Mouse (Mus musculus) c-Kit-negative CD71-positive TER-119-positive erythroid progenitor cells, embryonic 14.5 days (primary cell): Measurements from ENCODE around the gene Cdkn2aipnl.

ENCODE experiments used
- DNase-seq: peaks from one replicate; pipeline ENCODE4 v3.0.0-alpha.2; 2013; ENCODE audit warnings: low read depth, low spot score

Gene Cdkn2aipnl

DNA sequence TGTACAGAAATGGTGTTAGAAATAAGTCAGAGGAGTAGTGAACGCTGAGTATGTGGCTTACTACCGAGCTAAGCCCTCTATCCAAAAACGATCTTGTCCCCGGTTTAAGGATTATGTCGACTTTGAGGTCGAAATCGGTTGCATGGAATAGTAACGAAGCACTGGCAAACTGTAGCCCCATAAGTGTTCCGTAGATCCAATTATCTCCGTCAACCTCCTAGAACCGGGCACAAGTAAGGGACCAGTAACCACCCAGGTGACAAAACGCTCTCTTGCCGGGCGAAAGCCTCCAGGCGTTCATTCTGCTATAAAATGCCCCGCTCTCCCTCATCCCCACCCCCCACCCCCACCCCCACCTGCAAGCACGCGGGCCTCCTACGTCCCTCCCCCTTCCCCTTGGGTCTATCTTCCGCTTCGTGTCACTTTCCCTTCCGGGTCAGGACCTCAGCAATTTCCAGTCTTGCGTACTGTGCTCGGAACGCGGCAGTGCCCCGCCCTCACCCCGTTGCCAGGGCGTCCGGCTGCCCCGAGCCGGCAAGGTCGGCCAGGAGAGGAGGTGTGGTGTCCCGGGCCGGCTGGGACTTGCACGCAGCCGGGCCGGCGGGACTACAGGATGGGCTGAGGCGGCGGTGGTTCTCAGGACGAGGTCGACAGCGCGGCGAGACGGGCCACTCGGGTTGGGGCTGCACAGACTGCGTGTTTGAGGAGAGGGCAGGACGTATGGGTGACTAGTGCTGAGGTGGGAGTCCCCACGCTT, 36.5 kb downstream of the Cdkn2aipnl start, which contains the start of gene Cdkl3:
Gene Cdkl3, plus strand, starts transcription at position 450 of the 757 bp plus-strand sequence.
- peak; percentile 86 for DNase-seq

DNA sequence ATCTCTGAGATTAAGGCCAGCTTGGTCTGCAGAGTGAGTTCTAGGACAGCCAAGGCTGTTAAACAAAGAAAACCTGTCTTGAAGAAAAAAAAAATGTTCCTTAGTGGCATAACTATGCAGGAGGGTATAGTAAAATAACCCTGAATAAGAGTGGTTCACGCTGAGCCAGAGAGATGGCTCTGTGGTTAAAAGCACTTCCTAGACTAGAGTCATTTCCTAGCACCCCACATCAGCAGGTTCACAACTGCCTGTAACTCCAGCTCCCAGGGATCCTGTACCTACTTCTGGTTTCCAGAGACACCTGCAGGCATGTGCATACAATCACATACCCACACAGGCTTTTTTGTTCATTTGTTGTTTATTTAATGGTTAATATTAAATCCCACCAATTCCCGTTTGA, 38.1 kb downstream of the Cdkn2aipnl start:
- no peak for DNase-seq

DNA sequence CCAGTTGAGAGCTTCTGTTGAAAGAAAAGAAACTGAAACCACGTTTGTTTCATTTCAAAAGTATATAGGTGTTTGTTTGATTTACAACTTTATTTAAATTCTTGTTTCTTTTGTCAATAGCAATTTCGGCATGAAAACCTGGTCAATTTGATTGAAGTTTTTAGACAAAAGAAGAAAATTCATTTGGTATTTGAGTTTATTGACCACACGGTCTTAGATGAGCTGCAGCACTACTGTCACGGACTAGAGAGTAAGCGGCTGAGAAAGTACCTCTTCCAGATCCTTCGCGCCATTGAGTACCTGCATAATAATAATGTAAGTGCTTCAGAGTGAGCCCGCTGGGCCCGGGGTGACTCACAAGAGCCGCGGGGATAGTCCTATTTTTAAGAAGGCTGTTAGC, 43.5 kb downstream of the Cdkn2aipnl start:
- DNase-seq = no peak

DNA sequence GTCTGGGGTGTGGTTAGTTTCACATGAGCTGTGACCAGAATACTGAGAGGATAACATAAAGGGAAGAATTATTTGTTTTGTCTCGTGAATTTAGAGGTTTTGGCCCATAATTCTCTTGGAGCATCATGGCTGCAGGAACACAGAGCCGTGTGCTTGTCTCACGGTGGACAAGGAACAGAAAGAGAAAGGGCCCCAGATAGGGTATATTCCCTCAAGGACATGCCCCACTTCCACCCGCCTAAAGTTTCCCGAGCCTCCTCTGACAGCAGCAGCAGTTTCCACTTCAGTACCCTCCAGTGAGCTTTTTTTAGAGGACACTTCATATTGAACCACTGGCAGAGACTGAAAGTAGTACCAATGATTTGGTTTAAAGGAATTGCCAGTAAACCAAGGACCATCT, 44.1 kb downstream of the Cdkn2aipnl start:
- DNase-seq = no peak

DNA sequence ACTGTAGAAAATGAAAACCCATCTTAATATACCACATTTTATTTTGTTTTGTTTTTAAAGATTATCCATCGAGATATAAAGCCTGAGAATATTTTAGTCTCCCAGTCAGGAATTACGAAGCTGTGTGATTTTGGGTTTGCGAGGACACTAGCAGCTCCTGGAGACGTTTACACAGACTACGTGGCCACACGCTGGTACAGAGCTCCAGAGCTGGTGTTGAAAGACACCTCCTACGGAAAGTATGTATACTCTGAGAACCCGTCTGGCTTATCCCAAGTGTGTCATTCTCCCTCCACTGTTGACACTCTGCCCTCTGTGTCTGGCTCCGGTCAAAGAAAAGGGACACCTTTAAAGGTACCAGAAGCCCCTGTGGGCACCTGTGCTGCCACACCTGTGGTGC, 50.8 kb downstream of the Cdkn2aipnl start:
- no peak for DNase-seq
